Mouse (Mus musculus): Measurements from ENCODE around the gene Snu13. TPM values are rescaled to one million over a fixed set of nuclear protein-coding genes. Genes with fewer than 3 reads are reported as not detected.

Snu13 gene
- polyA plus RNA-seq, 1 experiment: 58.2 TPM

DNA sequence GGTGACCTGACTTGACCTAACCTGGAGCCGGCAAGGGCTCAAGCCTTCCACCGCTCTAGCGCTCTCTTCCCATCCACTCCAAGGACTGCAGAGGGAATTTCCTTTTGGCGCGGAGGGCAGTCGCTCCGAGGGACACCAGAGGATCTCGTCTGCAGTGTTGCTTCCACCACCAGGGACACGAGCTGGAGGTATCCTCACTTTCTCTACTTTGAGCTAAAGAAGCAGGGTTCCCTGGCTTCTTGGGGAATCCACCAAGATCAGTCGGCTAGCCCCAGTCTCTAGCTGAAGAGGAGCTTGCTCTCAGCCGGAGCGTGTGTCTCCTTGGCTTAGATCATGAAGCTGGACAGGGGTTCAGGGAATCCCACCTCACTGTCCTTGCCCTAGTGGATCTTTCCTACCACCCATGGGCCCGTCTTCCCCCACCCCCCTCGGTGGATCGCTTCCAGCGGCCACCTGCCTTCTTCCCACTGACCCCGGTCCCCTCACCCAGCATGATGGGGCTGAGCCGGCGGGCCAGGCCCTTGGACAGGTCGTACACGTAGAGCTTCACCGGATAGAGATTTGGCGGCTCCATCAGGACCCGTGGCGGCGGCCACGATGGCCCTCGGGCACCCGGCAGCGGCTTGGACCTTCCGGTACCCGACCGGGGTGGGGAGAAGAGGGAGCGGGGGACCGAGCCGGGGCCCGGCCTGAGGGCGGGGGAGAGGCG lies 31.9 kb downstream of the Snu13 start:
- WGBS: 1% methylated on average over 39 of the region's 39 CpGs
- Histone ChIP-seq H3K4me3 (ENCODE audit: insufficient read depth, low read depth, low read length) (peak overlapping the region; percentile 76), H3K4me1 (ENCODE audit: control insufficient read depth, insufficient read depth, low read length) (peaks cover 7% of the 10 kb centered on the region; the same call in 1 of the 2 replicates), H3K36me3 (ENCODE audit: control insufficient read depth, insufficient read depth, low read length) (no peaks in the 10 kb centered on the region; the same call in 1 of the 2 replicates), H3K27ac (ENCODE audit: insufficient read depth, low read depth, low read length) (peak overlapping the region; percentile 49), H3K27me3 (replicated peaks; ENCODE audit: control insufficient read depth, insufficient read depth, low read length) (no peaks in the 10 kb centered on the region)
- DNase-seq: peak; percentile 56
- TF ChIP-seq CTCF (conservative IDR thresholded peaks at IDR 0.05; ENCODE audit: insufficient read depth, insufficient read length, low read depth, low read length): no peak
- TF ChIP-seq POLR2A (IDR thresholded peaks at IDR 0.05; ENCODE audit: low read depth, low read length): no peak

DNA sequence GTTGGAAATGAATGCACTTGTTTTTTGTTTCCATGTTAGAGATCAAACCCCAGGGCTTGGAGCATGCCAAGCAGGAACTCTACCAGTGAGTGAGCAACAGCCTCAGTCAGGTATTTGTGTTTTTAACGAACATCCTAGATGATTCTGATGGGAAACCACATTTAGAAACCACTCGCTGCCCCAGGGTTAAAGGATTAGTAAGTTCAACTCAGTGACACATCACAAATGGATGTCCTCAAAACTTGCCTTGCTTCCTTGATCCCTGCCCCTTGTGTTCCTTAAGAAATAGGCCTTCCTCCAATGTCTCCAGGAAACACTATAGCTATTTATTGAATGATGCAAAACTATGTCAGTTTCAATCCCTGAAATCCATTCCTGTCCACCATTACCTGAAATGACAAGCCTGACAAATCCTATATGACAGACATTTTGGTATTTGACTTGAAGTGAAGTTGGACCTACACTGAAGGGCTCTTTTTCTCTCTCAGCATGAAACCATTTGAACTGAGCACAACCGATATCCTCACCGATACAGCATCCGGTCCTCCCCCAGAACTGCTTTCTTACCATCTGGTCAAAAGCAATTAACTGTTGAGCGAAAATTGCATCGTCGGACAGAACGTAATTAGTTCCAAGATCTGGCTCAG lies 32.5 kb downstream of the Snu13 start:
- DNase-seq: no peak
- TF ChIP-seq CTCF (conservative IDR thresholded peaks at IDR 0.05; ENCODE audit: insufficient read depth, insufficient read length, low read depth, low read length): no peak
- H3K4me1 ChIP-seq (ENCODE audit: control insufficient read depth, insufficient read depth, low read length): peaks cover 7% of the 10 kb centered on the region; the same call in 1 of the 2 replicates
- no peaks in the 10 kb centered on the region; the same call in 1 of the 2 replicates for H3K36me3 ChIP-seq (ENCODE audit: control insufficient read depth, insufficient read depth, low read length)
- 13% methylated on average over 9 of the region's 9 CpGs for WGBS
- peak overlapping the region; percentile 76 for H3K4me3 ChIP-seq (ENCODE audit: insufficient read depth, low read depth, low read length)
- no peaks in the 10 kb centered on the region for H3K27me3 ChIP-seq (replicated peaks; ENCODE audit: control insufficient read depth, insufficient read depth, low read length)
- H3K27ac ChIP-seq (ENCODE audit: insufficient read depth, low read depth, low read length): no peak overlapping the region; the same call in 1 of the 2 replicates

DNA sequence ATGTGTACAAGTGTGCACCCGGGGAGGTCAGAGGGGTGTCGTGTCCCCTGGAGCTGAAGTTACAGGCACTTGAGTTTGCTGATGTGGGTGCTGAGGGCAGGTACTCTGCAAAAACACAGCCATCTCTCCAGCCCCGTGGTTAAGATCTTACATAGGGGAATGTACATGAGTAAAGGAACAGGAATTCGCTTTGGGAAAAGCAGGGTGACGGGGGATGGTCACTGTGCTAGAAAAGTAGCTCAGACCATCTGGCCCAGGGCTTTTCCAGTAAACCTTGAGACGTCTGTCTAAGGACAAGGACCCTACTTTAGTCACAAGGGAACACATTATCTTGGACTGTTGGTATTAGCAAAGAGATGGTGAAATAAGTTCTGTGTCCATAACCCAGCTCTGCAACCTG lies 35.5 kb downstream of the Snu13 start:
- WGBS: 84% methylated on average over 6 of the region's 6 CpGs
- DNase-seq: no peak
- Histone ChIP-seq H3K27ac (ENCODE audit: insufficient read depth, low read depth, low read length) (no peak overlapping the region), H3K27me3 (replicated peaks; ENCODE audit: control insufficient read depth, insufficient read depth, low read length) (no peaks in the 10 kb centered on the region), H3K4me1 (ENCODE audit: control insufficient read depth, insufficient read depth, low read length) (peaks cover 7% of the 10 kb centered on the region; the same call in 1 of the 2 replicates), H3K36me3 (ENCODE audit: control insufficient read depth, insufficient read depth, low read length) (no peaks in the 10 kb centered on the region), H3K4me3 (ENCODE audit: insufficient read depth, low read depth, low read length) (no peak overlapping the region)
- TF ChIP-seq POLR2A (IDR thresholded peaks at IDR 0.05; ENCODE audit: low read depth, low read length): no peak
- TF ChIP-seq CTCF (conservative IDR thresholded peaks at IDR 0.05; ENCODE audit: insufficient read depth, insufficient read length, low read depth, low read length): no peak

DNA sequence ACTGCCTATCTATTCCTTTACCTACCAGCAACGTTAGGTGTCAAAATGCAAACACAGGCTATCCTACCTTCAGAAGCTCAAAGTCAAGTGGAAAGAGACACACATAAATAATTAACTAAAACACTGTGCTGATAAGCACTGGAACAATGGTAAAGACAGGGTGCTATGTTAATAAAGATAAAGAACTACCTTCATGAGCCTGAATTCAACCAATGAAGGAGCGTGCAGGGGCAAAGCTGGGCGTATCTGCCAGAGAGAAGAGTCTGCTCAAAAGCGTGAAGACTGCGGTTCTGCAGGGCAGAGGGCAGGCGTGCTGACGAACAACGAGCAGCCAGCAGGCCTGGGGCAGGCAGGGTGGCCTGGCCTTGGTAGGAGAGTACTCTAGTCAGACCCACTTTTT lies 43.1 kb downstream of the Snu13 start:
- no peak for TF ChIP-seq POLR2A (IDR thresholded peaks at IDR 0.05; ENCODE audit: low read depth, low read length)
- no peak for TF ChIP-seq CTCF (conservative IDR thresholded peaks at IDR 0.05; ENCODE audit: insufficient read depth, insufficient read length, low read depth, low read length)
- 77% methylated on average over 8 of the region's 8 CpGs for WGBS
- Histone ChIP-seq H3K4me1 (ENCODE audit: control insufficient read depth, insufficient read depth, low read length) (no peaks in the 10 kb centered on the region), H3K27ac (ENCODE audit: insufficient read depth, low read depth, low read length) (no peak overlapping the region), H3K36me3 (ENCODE audit: control insufficient read depth, insufficient read depth, low read length) (peaks cover 1% of the 10 kb centered on the region; the same call in 1 of the 2 replicates), H3K27me3 (replicated peaks; ENCODE audit: control insufficient read depth, insufficient read depth, low read length) (no peaks in the 10 kb centered on the region), H3K4me3 (ENCODE audit: insufficient read depth, low read depth, low read length) (no peak overlapping the region)
- DNase-seq: no peak

DNA sequence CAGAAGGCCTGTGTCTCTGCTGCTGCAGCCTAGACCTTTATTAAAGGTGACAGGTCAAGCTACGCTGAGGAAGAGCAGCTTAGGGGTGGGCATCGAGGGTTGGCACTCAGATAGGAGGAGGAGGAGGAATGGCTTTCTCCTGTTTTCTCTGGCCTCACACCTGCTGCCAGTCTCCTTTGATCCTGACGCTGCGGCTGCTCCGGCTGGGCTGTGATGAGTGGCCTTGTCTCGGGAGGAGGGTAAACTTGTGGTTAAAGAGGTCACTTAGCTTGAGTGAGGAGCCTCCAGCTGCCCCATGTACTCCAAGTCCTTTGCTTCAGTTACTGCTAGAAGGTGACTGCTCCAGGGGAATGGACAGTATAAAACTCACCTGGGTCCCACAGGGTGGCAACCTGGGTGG lies 53.4 kb downstream of the Snu13 start:
- 68% methylated on average over 6 of the region's 6 CpGs for WGBS
- no peaks in the 10 kb centered on the region for H3K36me3 ChIP-seq (ENCODE audit: control insufficient read depth, insufficient read depth, low read length)
- H3K4me1 ChIP-seq (ENCODE audit: control insufficient read depth, insufficient read depth, low read length): no peaks in the 10 kb centered on the region
- no peaks in the 10 kb centered on the region for H3K27me3 ChIP-seq (replicated peaks; ENCODE audit: control insufficient read depth, insufficient read depth, low read length)
- no peak for TF ChIP-seq POLR2A (IDR thresholded peaks at IDR 0.05; ENCODE audit: low read depth, low read length)
- TF ChIP-seq CTCF (conservative IDR thresholded peaks at IDR 0.05; ENCODE audit: insufficient read depth, insufficient read length, low read depth, low read length): no peak
- no peak overlapping the region for H3K4me3 ChIP-seq (ENCODE audit: insufficient read depth, low read depth, low read length)
- H3K27ac ChIP-seq (ENCODE audit: insufficient read depth, low read depth, low read length): no peak overlapping the region
- DNase-seq: no peak

DNA sequence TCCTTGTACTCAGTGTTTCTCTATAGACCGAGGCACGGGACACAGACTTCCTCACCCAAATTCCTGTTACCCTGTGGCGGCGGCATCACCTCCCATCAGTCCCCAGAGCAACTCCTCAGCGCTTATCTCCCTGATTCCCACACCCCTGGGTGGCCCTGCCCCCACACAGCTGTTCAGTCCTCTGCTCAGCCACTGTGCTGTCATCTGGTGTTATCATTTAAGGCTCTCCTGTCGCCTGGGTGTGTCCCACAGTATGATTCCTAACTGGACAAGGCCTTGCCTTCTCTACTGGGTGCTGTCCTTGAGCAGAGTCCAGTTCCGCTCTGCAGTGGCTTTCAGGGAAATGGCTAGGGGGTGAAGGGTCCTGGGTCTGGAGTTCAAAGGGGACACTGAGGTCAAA lies 56.8 kb downstream of the Snu13 start:
- WGBS: 66% methylated on average over 7 of the region's 7 CpGs
- no peak for DNase-seq

More for the DNA sequence above, 56.8 kb downstream of the Snu13 start:
- Histone ChIP-seq H3K36me3 (ENCODE audit: control insufficient read depth, insufficient read depth, low read length) (no peaks in the 10 kb centered on the region), H3K27ac (ENCODE audit: insufficient read depth, low read depth, low read length) (no peak overlapping the region), H3K4me3 (ENCODE audit: insufficient read depth, low read depth, low read length) (no peak overlapping the region), H3K27me3 (replicated peaks; ENCODE audit: control insufficient read depth, insufficient read depth, low read length) (no peaks in the 10 kb centered on the region), H3K4me1 (ENCODE audit: control insufficient read depth, insufficient read depth, low read length) (no peaks in the 10 kb centered on the region)
- TF ChIP-seq CTCF (conservative IDR thresholded peaks at IDR 0.05; ENCODE audit: insufficient read depth, insufficient read length, low read depth, low read length) (no peak), POLR2A (IDR thresholded peaks at IDR 0.05; ENCODE audit: low read depth, low read length) (no peak)

Other genes starting within 250 kb of the Snu13 start
- 121 and 131 TPM in 2 replicates for gene Tef, start 245.2 kb downstream of the Snu13 start, polyA plus RNA-seq (2012; rRNA removed)
- gene Tob2, start 188.8 kb downstream of the Snu13 start, polyA plus RNA-seq (2012; rRNA removed): 31.6 and 40.3 TPM in 2 replicates
- 33.5 and 47.4 TPM in 2 replicates for gene Phf5a, start 175.7 kb downstream of the Snu13 start, polyA plus RNA-seq (2012; rRNA removed)
- gene Aco2, start 175.3 kb downstream of the Snu13 start, polyA plus RNA-seq (2012; rRNA removed): 890 and 915 TPM in 2 replicates
- gene Polr3h, start 121.4 kb downstream of the Snu13 start, polyA plus RNA-seq (2012; rRNA removed): 16.1 and 20.2 TPM in 2 replicates
- gene Csdc2, start 110.8 kb downstream of the Snu13 start, polyA plus RNA-seq (2012; rRNA removed): 5.6 and 6.0 TPM in 2 replicates
- 50.7 and 51.4 TPM in 2 replicates for gene Pmm1, start 86.7 kb downstream of the Snu13 start, polyA plus RNA-seq (2012; rRNA removed)
- gene 1700029P11Rik, start 67.1 kb downstream of the Snu13 start, polyA plus RNA-seq (2012; rRNA removed): 0.08 and 0.15 TPM in 2 replicates
- gene Xrcc6, start 59.8 kb downstream of the Snu13 start, polyA plus RNA-seq (2012; rRNA removed): 15.6 and 22.1 TPM in 2 replicates
- gene Desi1, start 13.7 kb downstream of the Snu13 start, polyA plus RNA-seq (2012; rRNA removed): 29.0 and 29.8 TPM in 2 replicates
- 0.01 and 0.02 TPM in 2 replicates for gene 4930407I10Rik, start 11.6 kb upstream of the Snu13 start, polyA plus RNA-seq (2012; rRNA removed)
- gene Mei1, start 22.4 kb upstream of the Snu13 start, polyA plus RNA-seq (2012; rRNA removed): not detected in 2 replicates
- 6.9 and 7.5 TPM in 2 replicates for gene Ccdc134, start 80.3 kb upstream of the Snu13 start, polyA plus RNA-seq (2012; rRNA removed)
- gene Srebf2, start 99.6 kb upstream of the Snu13 start, polyA plus RNA-seq (2012; rRNA removed): 102 and 118 TPM in 2 replicates
- gene Shisa8, start 165.2 kb upstream of the Snu13 start, polyA plus RNA-seq (2012; rRNA removed): 0.08 and 0.09 TPM in 2 replicates
- gene Tnfrsf13c, start 176.8 kb upstream of the Snu13 start, polyA plus RNA-seq (2012; rRNA removed): 0.24 and 3.5 TPM in 2 replicates
- 2.2 and 2.3 TPM in 2 replicates for gene Cenpm, start 197.2 kb upstream of the Snu13 start, polyA plus RNA-seq (2012; rRNA removed)
- gene 1500009C09Rik, start 204.8 kb upstream of the Snu13 start, polyA plus RNA-seq (2012; rRNA removed): 0.20 TPM in 1 of 2 replicates, not detected in the other
- gene Sept3, start 227.3 kb upstream of the Snu13 start, polyA plus RNA-seq (2012; rRNA removed): 0.47 and 0.90 TPM in 2 replicates

Data from kidney, adult 2 months (tissue).